Mouse (Mus musculus) 3134 (cell line): Measurements from ENCODE around the gene Selenon.
"Not testable (repeated sequence)": the region's sequence is repeated elsewhere in the genome, so short reads cannot be mapped to it uniquely, and the experiment has no call there.

Source experiments
- DNase-seq: peaks from one replicate; pipeline ENCODE4 v3.0.0-alpha.2; 2011; ENCODE audit warnings: low spot score; ENCODE audit not compliant: insufficient read length; ENCODE audit errors: extremely low read depth

Gene Selenon

DNA sequence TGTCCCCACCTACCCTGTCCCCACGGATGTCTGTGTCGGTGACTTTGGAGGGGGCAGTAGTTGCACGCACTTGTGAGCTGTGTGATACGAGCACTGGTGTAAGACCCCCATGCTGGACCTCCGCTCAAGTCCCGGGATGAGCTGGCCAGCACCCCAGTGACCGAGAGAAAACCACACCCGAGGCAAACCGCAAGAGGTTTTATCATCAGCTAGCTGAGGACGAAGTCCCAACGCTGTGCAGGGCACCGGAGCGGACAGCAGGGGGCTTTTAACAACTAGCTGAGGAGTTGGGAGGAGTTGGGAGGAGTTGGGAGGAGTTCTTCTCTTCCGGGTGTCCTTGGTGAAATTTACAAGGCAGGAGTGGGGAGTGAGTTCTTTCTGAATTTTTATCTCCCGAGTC is 39.2 kb downstream of the Selenon start:
- DNase-seq = no peak

DNA sequence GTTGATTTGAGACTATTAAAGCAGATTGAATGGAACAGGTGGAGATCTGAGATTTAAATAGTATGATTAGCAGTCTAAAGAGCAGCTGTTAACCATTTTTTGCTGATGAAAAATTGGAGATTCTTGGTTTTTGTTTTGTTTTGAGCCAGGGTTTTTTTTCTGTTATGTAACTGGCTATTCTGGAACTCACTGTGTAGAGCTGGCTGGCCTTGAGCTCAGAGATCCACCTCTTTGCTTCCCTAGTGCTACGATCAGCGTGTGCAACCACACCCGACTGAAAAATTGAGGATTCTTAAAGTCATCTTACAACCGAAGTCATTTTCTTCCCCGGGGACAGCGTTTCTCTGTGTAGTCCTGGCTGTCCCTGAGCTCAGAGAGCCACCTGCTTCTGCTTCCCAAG is 40.2 kb downstream of the Selenon start:
- no peak for DNase-seq

GRCm38 (mm10) chr4:134510845-134511411 is 41.0 kb downstream of the Selenon start, which contains the start of gene Aunip:
Gene Aunip, plus strand, starts transcription at chr4:134510999.
- DNase-seq = peak; percentile 93

DNA sequence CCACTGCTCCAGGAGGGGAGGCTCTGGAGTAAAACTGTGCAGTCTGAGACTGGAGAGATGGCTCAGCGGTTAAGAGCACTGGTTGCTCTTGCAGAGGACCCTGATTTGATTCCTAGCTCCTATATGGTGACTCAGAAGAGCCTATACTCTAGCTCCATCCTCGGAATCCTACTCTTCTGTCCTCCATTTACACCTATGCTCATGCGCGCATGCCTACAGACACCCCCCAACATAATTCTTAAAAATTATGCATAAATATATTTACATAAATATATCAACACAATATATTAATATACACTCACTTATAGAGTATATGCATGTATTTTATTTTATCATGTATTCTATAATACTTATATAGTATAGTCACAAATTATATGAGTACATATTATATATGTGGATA is 41.6 kb downstream of the Selenon start:
- no peak for DNase-seq

DNA sequence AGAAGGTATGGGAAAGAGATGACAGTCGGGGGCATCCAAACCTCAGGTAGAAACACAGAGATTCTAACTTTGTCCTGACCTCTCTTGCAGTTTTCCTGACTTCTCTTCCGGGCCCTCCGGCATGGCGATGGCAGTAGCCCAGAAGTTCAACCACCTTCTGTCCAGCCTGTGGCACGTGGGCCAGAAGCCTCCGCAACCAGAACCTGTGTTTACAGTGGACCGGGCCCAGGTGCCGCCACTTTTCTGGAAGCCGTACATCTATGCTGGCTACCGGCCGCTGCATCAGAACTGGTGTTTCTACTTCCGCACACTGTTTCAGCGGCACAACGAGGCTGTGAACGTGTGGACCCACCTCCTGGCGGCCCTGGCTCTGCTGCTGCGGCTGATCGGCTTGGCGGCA is 45.3 kb downstream of the Selenon start:
- no peak for DNase-seq

- DNase-seq = no peak
These were observed 45.9 kb downstream of the Selenon start for GRCm38 (mm10) chr4:134505966-134506594.

- DNase-seq = no peak
These were observed 46.6 kb downstream of the Selenon start for GRCm38 (mm10) chr4:134505303-134505789.

GRCm38 (mm10) chr4:134503686-134504357 is 48.1 kb downstream of the Selenon start:
- DNase-seq = no peak

DNA sequence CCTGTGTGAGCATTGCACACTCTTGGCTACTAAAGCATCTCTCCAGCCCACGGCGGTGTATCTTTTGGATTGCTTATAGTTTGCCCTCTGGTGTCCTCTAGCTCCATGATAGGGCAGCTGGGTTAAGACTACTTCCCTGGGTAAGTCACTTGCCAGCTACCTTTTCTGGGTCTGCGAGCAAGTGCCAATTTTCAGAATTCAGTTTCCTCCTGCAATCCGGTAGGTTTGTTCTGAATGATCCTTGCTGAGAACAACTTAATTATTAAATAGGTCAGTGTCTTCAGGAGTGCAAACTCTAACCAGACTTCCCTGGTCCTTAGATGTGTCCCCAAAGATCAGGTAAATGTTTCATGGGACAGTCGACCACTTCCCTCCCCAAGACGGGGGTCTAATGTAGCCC is 50.9 kb downstream of the Selenon start:
- no peak for DNase-seq

- not testable (repeated sequence) for DNase-seq
These were observed 53.0 kb downstream of the Selenon start for GRCm38 (mm10) chr4:134498983-134499382.

- DNase-seq = no peak
These were observed 53.8 kb downstream of the Selenon start for GRCm38 (mm10) chr4:134497986-134498731.

- DNase-seq = no peak
These were observed 54.7 kb downstream of the Selenon start for GRCm38 (mm10) chr4:134497223-134497622.

DNA sequence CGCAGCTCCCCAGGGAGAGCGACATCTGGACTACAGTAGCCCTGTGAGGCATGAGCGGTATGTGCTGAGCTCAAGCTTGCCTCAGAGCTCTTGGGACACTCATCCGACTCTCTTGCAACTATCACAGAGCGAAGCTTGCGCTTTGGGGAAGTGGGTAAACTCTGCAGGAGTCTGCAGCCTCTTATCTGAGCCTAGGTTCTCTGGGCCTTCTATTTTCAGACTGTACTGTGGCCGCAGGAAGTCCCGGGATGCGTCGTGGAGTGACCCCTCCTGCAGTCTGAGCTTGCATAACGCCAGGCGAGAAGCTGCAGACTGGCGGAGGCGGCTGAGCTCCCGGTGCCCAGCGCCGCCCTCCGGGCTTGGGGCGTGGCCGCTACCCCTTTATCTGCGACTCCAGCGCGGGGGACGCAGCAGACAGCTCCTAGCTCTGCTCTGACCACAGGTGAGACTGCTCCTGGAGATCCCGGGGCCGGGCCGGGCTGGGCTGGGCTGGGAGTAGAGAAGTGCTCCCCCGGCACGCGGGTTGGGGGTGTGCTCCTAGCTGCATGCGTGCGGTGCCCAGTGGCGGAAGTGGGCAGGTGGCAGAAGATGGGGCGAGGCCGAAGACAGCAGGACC is 55.3 kb downstream of the Selenon start, which contains the start of gene Paqr7:
Gene Paqr7 (plus strand): TSS at position 103 of the 616 bp plus-strand sequence.
- no peak for DNase-seq

DNA sequence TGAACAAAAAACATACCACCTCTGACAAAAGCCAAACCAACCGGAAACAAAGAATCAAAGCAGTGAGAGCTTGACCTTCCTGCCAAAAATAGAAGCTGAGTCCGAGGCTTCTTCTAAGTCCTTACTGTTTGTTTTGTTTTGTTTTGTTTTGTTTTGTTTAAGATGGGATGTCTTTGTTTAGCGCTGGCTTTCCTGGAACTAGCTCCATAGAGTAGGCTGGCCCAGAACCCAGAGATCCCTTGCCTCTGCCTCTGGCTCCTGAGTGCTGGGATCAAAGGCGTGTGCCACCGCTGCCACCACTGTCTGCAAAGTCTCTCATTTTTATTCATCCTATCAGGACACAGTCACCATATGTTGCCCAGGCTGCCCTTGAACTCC is 56.4 kb downstream of the Selenon start:
- no peak for DNase-seq

- peak; percentile 66 for DNase-seq
These were observed 57.0 kb downstream of the Selenon start for GRCm38 (mm10) chr4:134494780-134495545.

- not testable (repeated sequence) for DNase-seq
These were observed 57.8 kb downstream of the Selenon start for GRCm38 (mm10) chr4:134494161-134494560.

- no peak for DNase-seq
These were observed 60.2 kb downstream of the Selenon start for GRCm38 (mm10) chr4:134491716-134492115.

GRCm38 (mm10) chr4:134489986-134490665 is 61.8 kb downstream of the Selenon start:
- DNase-seq = no peak

DNA sequence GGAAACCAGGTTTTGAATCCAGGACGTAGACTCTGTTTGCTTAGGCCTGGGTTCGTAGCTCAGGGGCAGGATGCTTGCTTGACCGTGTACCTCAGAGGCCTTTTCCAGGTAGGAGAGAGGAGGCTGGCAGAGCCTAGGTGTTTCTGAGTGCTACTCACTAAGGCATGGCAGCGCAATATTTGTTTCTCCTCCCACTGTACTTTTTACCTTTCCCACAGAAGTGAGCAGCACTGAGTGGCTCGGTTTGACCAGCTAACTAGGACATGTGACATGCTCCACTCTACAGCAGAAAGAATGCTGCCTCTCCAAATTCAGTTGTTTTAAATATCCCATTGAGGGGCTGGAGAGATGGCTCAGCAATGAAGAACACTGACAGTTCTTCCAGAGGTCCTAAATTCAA is 63.8 kb downstream of the Selenon start:
- no peak for DNase-seq
